Mouse (Mus musculus): ENCODE measurements at regions not wholly inside any gene's neighbourhood (a gene's known extent, or its start where the extent isn't known, plus 50 kb on each side); places are given as distances from the start of the nearest gene placed in this dataset.

DNA sequence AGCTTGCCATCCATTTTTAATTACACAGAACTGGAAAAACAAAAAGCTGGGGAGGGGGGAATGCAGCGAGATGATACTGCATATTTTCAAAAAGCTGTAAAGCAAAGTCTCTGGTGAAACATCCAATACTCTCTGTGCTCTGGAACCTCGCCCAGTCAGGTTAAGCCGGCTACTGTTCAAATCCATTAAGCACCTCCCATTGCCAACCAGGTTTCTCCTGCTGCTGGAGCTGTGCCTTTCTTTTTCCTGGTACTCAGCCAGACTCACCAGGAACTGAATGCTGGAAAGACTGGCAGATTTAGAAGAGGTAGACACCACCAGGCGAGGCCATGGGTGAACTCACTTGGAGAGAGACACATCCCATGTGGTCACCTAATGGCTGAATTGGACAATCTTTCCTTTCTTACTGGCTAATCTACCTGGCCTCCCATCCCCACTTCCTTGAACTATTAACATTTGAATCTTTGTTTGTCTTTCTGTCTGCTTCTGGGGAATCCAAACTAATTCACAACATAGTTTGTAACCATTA, 1250.8 kb upstream of the Jmjd1c start:
- Histone ChIP-seq H3K36me3 (ENCODE audit: control insufficient read depth, insufficient read depth, low read length) (no peaks in the 10 kb centered on the region), H3K4me1 (ENCODE audit: control insufficient read depth, insufficient read depth, low read length) (no peaks in the 10 kb centered on the region), H3K27ac (replicated peaks; ENCODE audit: low read depth, low read length) (no peak overlapping the region), H3K9ac (ENCODE audit: low read depth, low read length) (no peak overlapping the region), H3K27me3 (replicated peaks; ENCODE audit: control insufficient read depth, insufficient read depth, low read length) (no peaks in the 10 kb centered on the region), H3K9me3 (ENCODE audit: control insufficient read depth, low read length) (no peaks in the 10 kb centered on the region), H3K4me3 (ENCODE audit: low read depth, low read length) (no peak overlapping the region), H3K4me2 (ENCODE audit: low read depth, low read length) (no peak overlapping the region)
- peak; percentile 23 for DNase-seq (ENCODE audit: low spot score)
- no peak for ATAC-seq (ENCODE audit: low read depth)
- WGBS = 71% methylated on average over 4 of the region's 4 CpGs

GRCm38 (mm10) chr10:65846136-65846535, 1249.8 kb upstream of the Jmjd1c start:
- WGBS = 77% methylated on average over 4 of the region's 4 CpGs
- no peaks in the 10 kb centered on the region for H3K27me3 ChIP-seq (replicated peaks; ENCODE audit: control insufficient read depth, insufficient read depth, low read length)
- ATAC-seq (ENCODE audit: low read depth) (no peak), DNase-seq (ENCODE audit: low spot score) (no peak)
- no peak overlapping the region for H3K4me3 ChIP-seq (ENCODE audit: low read depth, low read length)
- H3K36me3 ChIP-seq (ENCODE audit: control insufficient read depth, insufficient read depth, low read length) = no peaks in the 10 kb centered on the region
- H3K4me1 ChIP-seq (ENCODE audit: control insufficient read depth, insufficient read depth, low read length) = no peaks in the 10 kb centered on the region
- no peak overlapping the region for H3K4me2 ChIP-seq (ENCODE audit: low read depth, low read length)
- no peaks in the 10 kb centered on the region for H3K9me3 ChIP-seq (ENCODE audit: control insufficient read depth, low read length)
- H3K9ac ChIP-seq (ENCODE audit: low read depth, low read length) = no peak overlapping the region
- H3K27ac ChIP-seq (replicated peaks; ENCODE audit: low read depth, low read length) = no peak overlapping the region

- no peaks in the 10 kb centered on the region for H3K36me3 ChIP-seq (ENCODE audit: control insufficient read depth, insufficient read depth, low read length)
- H3K4me1 ChIP-seq (ENCODE audit: control insufficient read depth, insufficient read depth, low read length) = no peaks in the 10 kb centered on the region
- 95% methylated on average over 1 of the region's 1 CpGs for WGBS
Observed at GRCm38 (mm10) chr10:65847622-65848021, 1248.3 kb upstream of the Jmjd1c start.

GRCm38 (mm10) chr10:65889881-65890280, 1206.0 kb upstream of the Jmjd1c start:
- no peak overlapping the region for H3K9ac ChIP-seq (ENCODE audit: low read depth, low read length)
- no peaks in the 10 kb centered on the region for H3K9me3 ChIP-seq (ENCODE audit: control insufficient read depth, low read length)
- no peak for ATAC-seq (ENCODE audit: low read depth)
- no peak overlapping the region for H3K4me2 ChIP-seq (ENCODE audit: low read depth, low read length)
- no peaks in the 10 kb centered on the region for H3K36me3 ChIP-seq (ENCODE audit: control insufficient read depth, insufficient read depth, low read length)
- 82% methylated on average over 3 of the region's 3 CpGs for WGBS
- DNase-seq (ENCODE audit: low spot score) = no peak
- no peak overlapping the region for H3K27ac ChIP-seq (replicated peaks; ENCODE audit: low read depth, low read length)
- H3K4me1 ChIP-seq (ENCODE audit: control insufficient read depth, insufficient read depth, low read length) = no peaks in the 10 kb centered on the region
- H3K27me3 ChIP-seq (replicated peaks; ENCODE audit: control insufficient read depth, insufficient read depth, low read length) = no peaks in the 10 kb centered on the region
- no peak overlapping the region for H3K4me3 ChIP-seq (ENCODE audit: low read depth, low read length)

More at GRCm38 (mm10) chr10:65847622-65848021, 1248.3 kb upstream of the Jmjd1c start:
- Histone ChIP-seq H3K27ac (replicated peaks; ENCODE audit: low read depth, low read length) (no peak overlapping the region), H3K4me2 (ENCODE audit: low read depth, low read length) (no peak overlapping the region), H3K9me3 (ENCODE audit: control insufficient read depth, low read length) (no peaks in the 10 kb centered on the region), H3K9ac (ENCODE audit: low read depth, low read length) (no peak overlapping the region), H3K27me3 (replicated peaks; ENCODE audit: control insufficient read depth, insufficient read depth, low read length) (no peaks in the 10 kb centered on the region), H3K4me3 (ENCODE audit: low read depth, low read length) (no peak overlapping the region)
- no peak for DNase-seq (ENCODE audit: low spot score)
- no peak for ATAC-seq (ENCODE audit: low read depth)

GRCm38 (mm10) chr10:65907571-65907970, 1188.4 kb upstream of the Jmjd1c start:
- no peak for ATAC-seq (ENCODE audit: low read depth)
- WGBS = 73% methylated on average over 1 of the region's 1 CpGs
- H3K4me2 ChIP-seq (ENCODE audit: low read depth, low read length) = no peak overlapping the region
- H3K36me3 ChIP-seq (ENCODE audit: control insufficient read depth, insufficient read depth, low read length) = no peaks in the 10 kb centered on the region
- no peaks in the 10 kb centered on the region for H3K27me3 ChIP-seq (replicated peaks; ENCODE audit: control insufficient read depth, insufficient read depth, low read length)
- H3K4me3 ChIP-seq (ENCODE audit: low read depth, low read length) = no peak overlapping the region
- no peak overlapping the region for H3K27ac ChIP-seq (replicated peaks; ENCODE audit: low read depth, low read length)
- no peak overlapping the region for H3K9ac ChIP-seq (ENCODE audit: low read depth, low read length)
- no peaks in the 10 kb centered on the region for H3K4me1 ChIP-seq (ENCODE audit: control insufficient read depth, insufficient read depth, low read length)
- no peak for DNase-seq (ENCODE audit: low spot score)
- no peaks in the 10 kb centered on the region for H3K9me3 ChIP-seq (ENCODE audit: control insufficient read depth, low read length)

- Histone ChIP-seq H3K4me3 (ENCODE audit: low read depth, low read length) (no peak overlapping the region), H3K27me3 (replicated peaks; ENCODE audit: control insufficient read depth, insufficient read depth, low read length) (no peaks in the 10 kb centered on the region), H3K4me2 (ENCODE audit: low read depth, low read length) (no peak overlapping the region), H3K9ac (ENCODE audit: low read depth, low read length) (no peak overlapping the region), H3K27ac (replicated peaks; ENCODE audit: low read depth, low read length) (no peak overlapping the region), H3K9me3 (ENCODE audit: control insufficient read depth, low read length) (no peaks in the 10 kb centered on the region), H3K4me1 (ENCODE audit: control insufficient read depth, insufficient read depth, low read length) (no peaks in the 10 kb centered on the region), H3K36me3 (ENCODE audit: control insufficient read depth, insufficient read depth, low read length) (no peaks in the 10 kb centered on the region)
- DNase-seq (ENCODE audit: low spot score) (no peak), ATAC-seq (ENCODE audit: low read depth) (no peak)
- 60% methylated on average over 6 of the region's 6 CpGs for WGBS
Observed at GRCm38 (mm10) chr10:65912518-65912917, 1183.4 kb upstream of the Jmjd1c start.

DNA sequence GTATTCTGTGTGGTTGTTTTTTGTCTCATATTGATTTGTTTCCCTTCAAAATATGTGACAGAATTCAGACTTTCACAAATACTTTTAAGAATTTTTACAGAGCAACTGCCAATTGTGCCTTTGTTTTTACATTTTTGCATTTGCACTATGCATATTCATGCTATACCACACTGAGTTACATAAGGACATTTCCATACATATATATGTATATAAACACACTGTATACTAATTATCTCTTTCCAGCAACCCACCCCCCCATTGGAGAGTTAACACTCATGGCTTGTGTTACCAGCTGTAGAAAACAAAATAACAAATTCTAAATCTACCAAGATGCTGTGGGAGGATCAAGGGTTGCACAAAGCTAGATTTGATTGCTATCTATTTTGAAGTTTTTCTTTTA, 1163.8 kb upstream of the Jmjd1c start:
- Histone ChIP-seq H3K4me1 (ENCODE audit: control insufficient read depth, insufficient read depth, low read length) (no peaks in the 10 kb centered on the region), H3K4me2 (ENCODE audit: low read depth, low read length) (no peak overlapping the region), H3K9ac (ENCODE audit: low read depth, low read length) (no peak overlapping the region), H3K27me3 (replicated peaks; ENCODE audit: control insufficient read depth, insufficient read depth, low read length) (no peaks in the 10 kb centered on the region), H3K9me3 (ENCODE audit: control insufficient read depth, low read length) (no peaks in the 10 kb centered on the region), H3K27ac (replicated peaks; ENCODE audit: low read depth, low read length) (no peak overlapping the region), H3K4me3 (ENCODE audit: low read depth, low read length) (no peak overlapping the region), H3K36me3 (ENCODE audit: control insufficient read depth, insufficient read depth, low read length) (no peaks in the 10 kb centered on the region)
- no peak for DNase-seq (ENCODE audit: low spot score)
- no peak for ATAC-seq (ENCODE audit: low read depth)

GRCm38 (mm10) chr10:65948587-65948986, 1147.3 kb upstream of the Jmjd1c start:
- no peak for DNase-seq (ENCODE audit: low spot score)
- no peak overlapping the region for H3K4me2 ChIP-seq (ENCODE audit: low read depth, low read length)
- no peaks in the 10 kb centered on the region for H3K27me3 ChIP-seq (replicated peaks; ENCODE audit: control insufficient read depth, insufficient read depth, low read length)
- H3K27ac ChIP-seq (replicated peaks; ENCODE audit: low read depth, low read length) = no peak overlapping the region
- WGBS = 85% methylated on average over 4 of the region's 4 CpGs
- ATAC-seq (ENCODE audit: low read depth) = no peak
- H3K36me3 ChIP-seq (ENCODE audit: control insufficient read depth, insufficient read depth, low read length) = no peaks in the 10 kb centered on the region
- H3K4me3 ChIP-seq (ENCODE audit: low read depth, low read length) = no peak overlapping the region
- no peaks in the 10 kb centered on the region for H3K4me1 ChIP-seq (ENCODE audit: control insufficient read depth, insufficient read depth, low read length)
- no peak overlapping the region for H3K9ac ChIP-seq (ENCODE audit: low read depth, low read length)
- no peaks in the 10 kb centered on the region for H3K9me3 ChIP-seq (ENCODE audit: control insufficient read depth, low read length)

GRCm38 (mm10) chr10:65962441-65962840, 1133.5 kb upstream of the Jmjd1c start:
- Histone ChIP-seq H3K36me3 (ENCODE audit: control insufficient read depth, insufficient read depth, low read length) (no peaks in the 10 kb centered on the region), H3K9ac (ENCODE audit: low read depth, low read length) (no peak overlapping the region), H3K9me3 (ENCODE audit: control insufficient read depth, low read length) (no peaks in the 10 kb centered on the region), H3K27me3 (replicated peaks; ENCODE audit: control insufficient read depth, insufficient read depth, low read length) (no peaks in the 10 kb centered on the region), H3K4me2 (ENCODE audit: low read depth, low read length) (no peak overlapping the region), H3K27ac (replicated peaks; ENCODE audit: low read depth, low read length) (no peak overlapping the region), H3K4me3 (ENCODE audit: low read depth, low read length) (no peak overlapping the region), H3K4me1 (ENCODE audit: control insufficient read depth, insufficient read depth, low read length) (no peaks in the 10 kb centered on the region)
- DNase-seq (ENCODE audit: low spot score) (no peak), ATAC-seq (ENCODE audit: low read depth) (no peak)
- 79% methylated on average over 4 of the region's 4 CpGs for WGBS

Measured in embryonic facial prominence, embryonic 14.5 days (tissue).